Mouse (Mus musculus): ENCODE data around the gene Fam3b. TPM values are rescaled to one million over a fixed set of nuclear protein-coding genes. Genes with fewer than 3 reads are reported as not detected.

Fam3b gene
- polyA plus RNA-seq, 1 experiment from 2014 or later = not detected

DNA sequence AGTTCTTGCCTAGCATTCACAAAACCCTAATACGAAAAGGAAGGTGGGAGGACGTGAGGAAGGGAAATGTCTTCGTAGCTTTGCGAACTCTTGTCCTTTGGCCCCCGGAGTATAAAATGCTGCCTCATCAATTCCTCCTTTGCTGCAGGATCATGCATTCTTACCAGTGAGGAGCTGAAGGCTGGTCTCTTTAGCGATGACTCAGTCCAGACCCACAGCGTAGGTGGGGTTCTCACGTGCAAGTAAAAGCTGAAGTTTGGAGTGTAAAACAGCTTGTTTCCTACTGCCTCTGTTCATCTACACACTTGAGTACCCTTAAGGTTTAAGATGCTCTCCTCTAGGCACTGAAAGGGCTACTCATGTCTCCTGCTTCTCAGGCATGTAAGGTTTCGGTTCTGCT is 72.6 kb downstream of the Fam3b start:
- WGBS = 91% methylated on average over 9 of the region's 9 CpGs
- Histone ChIP-seq H3K4me1 (ENCODE audit: control insufficient read depth, insufficient read depth, low read length) (no peaks in the 10 kb centered on the region), H3K27me3 (ENCODE audit: control insufficient read depth, insufficient read depth, low read length) (no peaks in the 10 kb centered on the region), H3K4me3 (ENCODE audit: low read depth, low read length) (no peak overlapping the region), H3K9ac (ENCODE audit: low read length) (no peak overlapping the region), H3K4me2 (no peak overlapping the region), H3K36me3 (ENCODE audit: control insufficient read depth, insufficient read depth, low read length) (no peaks in the 10 kb centered on the region), H3K27ac (ENCODE audit: low read depth, low read length) (no peak overlapping the region), H3K9me3 (ENCODE audit: control insufficient read depth, low read length) (no peaks in the 10 kb centered on the region)
- DNase-seq (ENCODE audit: low spot score, missing footprints) (no peak), ATAC-seq (ENCODE audit: low FRiP score) (no peak)

DNA sequence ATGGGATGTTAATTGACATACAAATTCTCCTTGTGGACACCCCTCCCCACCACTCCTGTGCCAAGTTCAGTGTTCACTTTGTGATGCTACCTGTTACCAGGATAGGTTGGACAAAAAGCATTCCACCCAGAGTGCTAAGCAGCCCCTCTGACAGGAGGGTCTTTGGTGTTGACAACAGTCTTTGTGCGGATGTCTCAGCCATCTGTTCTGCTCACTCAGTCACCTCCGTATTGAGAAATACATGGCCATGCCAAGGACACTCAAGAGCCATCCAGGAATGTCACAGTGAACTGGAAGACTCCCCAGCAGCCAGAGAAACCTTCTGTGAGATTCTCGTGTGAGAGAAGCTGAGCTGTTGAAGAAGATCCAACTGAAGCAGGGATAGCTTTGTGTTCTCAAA is 76.4 kb downstream of the Fam3b start:
- no peak for ATAC-seq (ENCODE audit: low FRiP score)

DNA sequence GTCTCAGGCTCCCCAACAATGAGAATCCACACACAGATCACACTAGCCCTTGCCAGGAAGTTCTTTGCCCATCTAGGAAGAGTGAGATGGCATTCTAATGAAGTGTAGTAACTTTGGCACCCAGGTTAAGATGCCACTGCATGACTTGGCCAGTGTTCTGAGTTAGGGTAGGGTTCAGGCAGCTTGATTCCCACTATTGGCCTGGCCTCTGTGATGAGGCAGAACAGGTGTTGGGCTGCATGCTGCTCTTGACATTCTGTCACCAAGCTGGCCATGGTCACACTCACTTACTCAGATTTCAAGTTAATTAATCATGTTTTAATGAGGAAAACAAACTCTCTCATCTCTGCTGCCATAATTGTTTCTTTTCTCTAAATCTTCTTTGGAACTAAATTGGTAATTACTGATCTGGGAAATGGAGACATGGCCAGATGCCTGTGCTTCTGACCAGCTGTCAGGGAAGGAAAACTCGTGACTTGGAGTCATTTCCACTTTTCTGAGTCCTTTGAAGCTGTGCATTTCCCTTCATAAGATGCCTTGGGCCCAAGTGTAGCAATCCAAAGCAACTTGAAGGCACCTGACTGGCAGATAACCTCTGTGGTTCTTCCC is 77.1 kb downstream of the Fam3b start:
- no peak overlapping the region for H3K4me3 ChIP-seq (ENCODE audit: low read depth, low read length)
- no peaks in the 10 kb centered on the region for H3K4me1 ChIP-seq (ENCODE audit: control insufficient read depth, insufficient read depth, low read length)
- no peak overlapping the region for H3K27ac ChIP-seq (ENCODE audit: low read depth, low read length)
- no peak overlapping the region for H3K9ac ChIP-seq (ENCODE audit: low read length)
- WGBS = 47% methylated on average over 1 of the region's 1 CpGs
- ATAC-seq (ENCODE audit: low FRiP score) = no peak
- DNase-seq (ENCODE audit: low spot score, missing footprints) = no peak
- no peaks in the 10 kb centered on the region for H3K9me3 ChIP-seq (ENCODE audit: control insufficient read depth, low read length)
- no peaks in the 10 kb centered on the region for H3K36me3 ChIP-seq (ENCODE audit: control insufficient read depth, insufficient read depth, low read length)
- H3K4me2 ChIP-seq = no peak overlapping the region
- no peaks in the 10 kb centered on the region for H3K27me3 ChIP-seq (ENCODE audit: control insufficient read depth, insufficient read depth, low read length)

More for the DNA sequence above, 76.4 kb downstream of the Fam3b start:
- Histone ChIP-seq H3K36me3 (ENCODE audit: control insufficient read depth, insufficient read depth, low read length) (no peaks in the 10 kb centered on the region), H3K4me1 (ENCODE audit: control insufficient read depth, insufficient read depth, low read length) (no peaks in the 10 kb centered on the region), H3K4me2 (no peak overlapping the region), H3K27me3 (ENCODE audit: control insufficient read depth, insufficient read depth, low read length) (no peaks in the 10 kb centered on the region), H3K4me3 (ENCODE audit: low read depth, low read length) (no peak overlapping the region), H3K9me3 (ENCODE audit: control insufficient read depth, low read length) (no peaks in the 10 kb centered on the region), H3K9ac (ENCODE audit: low read length) (no peak overlapping the region), H3K27ac (ENCODE audit: low read depth, low read length) (no peak overlapping the region)
- 82% methylated on average over 3 of the region's 3 CpGs for WGBS
- no peak for DNase-seq (ENCODE audit: low spot score, missing footprints)

GRCm38 (mm10) chr16:97434206-97434605 is 80.4 kb downstream of the Fam3b start:
- no peaks in the 10 kb centered on the region for H3K4me1 ChIP-seq (ENCODE audit: control insufficient read depth, insufficient read depth, low read length)
- H3K27ac ChIP-seq (ENCODE audit: low read depth, low read length) = no peak overlapping the region
- no peak for ATAC-seq (ENCODE audit: low FRiP score)
- no peaks in the 10 kb centered on the region for H3K9me3 ChIP-seq (ENCODE audit: control insufficient read depth, low read length)
- no peak overlapping the region for H3K4me2 ChIP-seq
- no peaks in the 10 kb centered on the region for H3K36me3 ChIP-seq (ENCODE audit: control insufficient read depth, insufficient read depth, low read length)
- no peaks in the 10 kb centered on the region for H3K27me3 ChIP-seq (ENCODE audit: control insufficient read depth, insufficient read depth, low read length)
- no peak overlapping the region for H3K4me3 ChIP-seq (ENCODE audit: low read depth, low read length)
- no peak overlapping the region for H3K9ac ChIP-seq (ENCODE audit: low read length)
- WGBS = 83% methylated on average over 2 of the region's 2 CpGs
- DNase-seq (ENCODE audit: low spot score, missing footprints) = no peak

- 83% methylated on average over 4 of the region's 4 CpGs for WGBS
- Histone ChIP-seq H3K9me3 (ENCODE audit: control insufficient read depth, low read length) (no peaks in the 10 kb centered on the region), H3K36me3 (ENCODE audit: control insufficient read depth, insufficient read depth, low read length) (no peaks in the 10 kb centered on the region), H3K4me3 (ENCODE audit: low read depth, low read length) (no peak overlapping the region), H3K27ac (ENCODE audit: low read depth, low read length) (no peak overlapping the region), H3K9ac (ENCODE audit: low read length) (no peak overlapping the region), H3K27me3 (ENCODE audit: control insufficient read depth, insufficient read depth, low read length) (no peaks in the 10 kb centered on the region), H3K4me2 (no peak overlapping the region), H3K4me1 (ENCODE audit: control insufficient read depth, insufficient read depth, low read length) (no peaks in the 10 kb centered on the region)
- DNase-seq (ENCODE audit: low spot score, missing footprints) = no peak
- ATAC-seq (ENCODE audit: low FRiP score) = no peak
These were observed 83.3 kb downstream of the Fam3b start for GRCm38 (mm10) chr16:97431328-97431727.

DNA sequence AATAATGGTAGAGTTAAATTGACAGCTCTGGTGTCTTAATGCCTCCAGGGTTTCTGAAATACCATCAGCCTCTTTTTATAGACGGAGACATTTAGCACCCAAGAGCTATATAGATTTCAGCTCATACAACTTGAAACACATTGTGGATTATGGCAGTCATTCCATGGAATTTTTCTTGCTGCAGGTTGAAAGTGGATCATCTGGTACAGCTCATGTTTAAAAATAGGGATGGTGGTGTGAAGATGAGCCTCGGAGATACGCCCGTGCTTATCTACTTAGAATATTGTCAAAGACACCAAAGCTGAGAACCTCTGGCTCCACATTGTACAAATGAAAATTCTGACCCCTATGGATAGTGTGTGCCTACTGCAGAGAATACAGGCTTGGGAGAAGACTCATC is 84.5 kb downstream of the Fam3b start:
- 96% methylated on average over 4 of the region's 4 CpGs for WGBS
- no peak for DNase-seq (ENCODE audit: low spot score, missing footprints)
- H3K4me1 ChIP-seq (ENCODE audit: control insufficient read depth, insufficient read depth, low read length) = no peaks in the 10 kb centered on the region
- H3K27me3 ChIP-seq (ENCODE audit: control insufficient read depth, insufficient read depth, low read length) = no peaks in the 10 kb centered on the region
- no peak for ATAC-seq (ENCODE audit: low FRiP score)
- no peak overlapping the region for H3K9ac ChIP-seq (ENCODE audit: low read length)
- no peak overlapping the region for H3K4me2 ChIP-seq
- no peak overlapping the region for H3K27ac ChIP-seq (ENCODE audit: low read depth, low read length)
- no peaks in the 10 kb centered on the region for H3K36me3 ChIP-seq (ENCODE audit: control insufficient read depth, insufficient read depth, low read length)
- no peak overlapping the region for H3K4me3 ChIP-seq (ENCODE audit: low read depth, low read length)
- H3K9me3 ChIP-seq (ENCODE audit: control insufficient read depth, low read length) = no peaks in the 10 kb centered on the region

DNA sequence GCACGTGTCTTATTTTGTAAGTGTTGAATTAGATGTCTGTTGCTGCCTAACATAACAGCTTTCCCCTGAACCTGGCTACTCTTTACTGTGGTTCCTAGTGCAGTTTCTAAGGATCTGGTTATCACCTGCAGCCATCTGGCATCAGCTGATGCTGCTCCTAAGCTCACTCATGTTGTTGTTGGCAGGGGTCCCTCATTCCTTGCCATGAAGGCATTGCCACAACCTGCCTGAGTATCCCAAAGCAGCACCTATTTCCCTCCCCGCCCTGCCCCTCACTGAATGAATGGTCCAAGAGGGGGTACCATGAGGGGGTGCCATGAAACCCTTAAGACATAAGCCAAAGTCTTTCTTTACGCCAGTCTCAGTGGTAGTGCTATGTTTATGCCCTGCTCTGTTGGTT is 86.6 kb downstream of the Fam3b start:
- no peak overlapping the region for H3K4me3 ChIP-seq (ENCODE audit: low read depth, low read length)
- no peak for ATAC-seq (ENCODE audit: low FRiP score)
- H3K9me3 ChIP-seq (ENCODE audit: control insufficient read depth, low read length) = no peaks in the 10 kb centered on the region
- no peak for DNase-seq (ENCODE audit: low spot score, missing footprints)
- no peaks in the 10 kb centered on the region for H3K27me3 ChIP-seq (ENCODE audit: control insufficient read depth, insufficient read depth, low read length)
- no peak overlapping the region for H3K27ac ChIP-seq (ENCODE audit: low read depth, low read length)
- no peaks in the 10 kb centered on the region for H3K4me1 ChIP-seq (ENCODE audit: control insufficient read depth, insufficient read depth, low read length)
- no peaks in the 10 kb centered on the region for H3K36me3 ChIP-seq (ENCODE audit: control insufficient read depth, insufficient read depth, low read length)
- no peak overlapping the region for H3K9ac ChIP-seq (ENCODE audit: low read length)
- 81% methylated on average over 3 of the region's 3 CpGs for WGBS
- no peak overlapping the region for H3K4me2 ChIP-seq

GRCm38 (mm10) chr16:97423627-97424026 is 91.0 kb downstream of the Fam3b start:
- no peak overlapping the region for H3K9ac ChIP-seq (ENCODE audit: low read length)
- H3K4me1 ChIP-seq (ENCODE audit: control insufficient read depth, insufficient read depth, low read length) = no peaks in the 10 kb centered on the region
- H3K36me3 ChIP-seq (ENCODE audit: control insufficient read depth, insufficient read depth, low read length) = no peaks in the 10 kb centered on the region
- H3K4me2 ChIP-seq = no peak overlapping the region
- H3K27ac ChIP-seq (ENCODE audit: low read depth, low read length) = no peak overlapping the region
- H3K4me3 ChIP-seq (ENCODE audit: low read depth, low read length) = no peak overlapping the region
- ATAC-seq (ENCODE audit: low FRiP score) (no peak), DNase-seq (ENCODE audit: low spot score, missing footprints) (no peak)
- no peaks in the 10 kb centered on the region for H3K9me3 ChIP-seq (ENCODE audit: control insufficient read depth, low read length)
- no peaks in the 10 kb centered on the region for H3K27me3 ChIP-seq (ENCODE audit: control insufficient read depth, insufficient read depth, low read length)
- 74% methylated on average over 1 of the region's 1 CpGs for WGBS

DNA sequence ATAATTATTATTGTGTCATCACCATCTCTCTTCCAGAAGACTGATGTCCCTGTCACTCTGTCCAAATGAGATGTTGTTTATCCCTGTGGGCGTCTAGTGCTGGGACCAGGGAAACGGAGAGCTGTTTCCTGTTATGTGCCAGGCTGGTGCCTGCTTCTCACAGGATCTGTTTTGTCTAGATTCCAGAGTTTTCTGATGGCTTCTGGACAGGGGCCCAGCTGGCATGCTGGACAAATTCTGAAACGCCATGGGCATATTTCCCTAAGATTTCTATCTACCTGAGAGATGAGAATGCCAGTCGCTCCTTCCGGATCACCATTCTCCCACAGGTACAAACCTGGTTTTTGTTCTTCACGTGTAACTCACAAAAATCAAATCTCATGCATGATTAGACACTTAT is 92.9 kb downstream of the Fam3b start:
- H3K27ac ChIP-seq (ENCODE audit: low read depth, low read length) = no peak overlapping the region
- H3K27me3 ChIP-seq (ENCODE audit: control insufficient read depth, insufficient read depth, low read length) = no peaks in the 10 kb centered on the region
- no peaks in the 10 kb centered on the region for H3K36me3 ChIP-seq (ENCODE audit: control insufficient read depth, insufficient read depth, low read length)
- WGBS = 90% methylated on average over 6 of the region's 6 CpGs
- no peak overlapping the region for H3K9ac ChIP-seq (ENCODE audit: low read length)
- no peaks in the 10 kb centered on the region for H3K9me3 ChIP-seq (ENCODE audit: control insufficient read depth, low read length)
- no peak for ATAC-seq (ENCODE audit: low FRiP score)
- H3K4me2 ChIP-seq = no peak overlapping the region
- H3K4me1 ChIP-seq (ENCODE audit: control insufficient read depth, insufficient read depth, low read length) = no peaks in the 10 kb centered on the region
- DNase-seq (ENCODE audit: low spot score, missing footprints) = no peak
- H3K4me3 ChIP-seq (ENCODE audit: low read depth, low read length) = no peak overlapping the region

Measured in midbrain, embryonic 11.5 days (tissue).